Mouse (Mus musculus): ENCODE measurements at regions not wholly inside any gene's neighbourhood (a gene's known extent, or its start where the extent isn't known, plus 50 kb on each side); places are given as distances from the start of the nearest gene placed in this dataset.

DNA sequence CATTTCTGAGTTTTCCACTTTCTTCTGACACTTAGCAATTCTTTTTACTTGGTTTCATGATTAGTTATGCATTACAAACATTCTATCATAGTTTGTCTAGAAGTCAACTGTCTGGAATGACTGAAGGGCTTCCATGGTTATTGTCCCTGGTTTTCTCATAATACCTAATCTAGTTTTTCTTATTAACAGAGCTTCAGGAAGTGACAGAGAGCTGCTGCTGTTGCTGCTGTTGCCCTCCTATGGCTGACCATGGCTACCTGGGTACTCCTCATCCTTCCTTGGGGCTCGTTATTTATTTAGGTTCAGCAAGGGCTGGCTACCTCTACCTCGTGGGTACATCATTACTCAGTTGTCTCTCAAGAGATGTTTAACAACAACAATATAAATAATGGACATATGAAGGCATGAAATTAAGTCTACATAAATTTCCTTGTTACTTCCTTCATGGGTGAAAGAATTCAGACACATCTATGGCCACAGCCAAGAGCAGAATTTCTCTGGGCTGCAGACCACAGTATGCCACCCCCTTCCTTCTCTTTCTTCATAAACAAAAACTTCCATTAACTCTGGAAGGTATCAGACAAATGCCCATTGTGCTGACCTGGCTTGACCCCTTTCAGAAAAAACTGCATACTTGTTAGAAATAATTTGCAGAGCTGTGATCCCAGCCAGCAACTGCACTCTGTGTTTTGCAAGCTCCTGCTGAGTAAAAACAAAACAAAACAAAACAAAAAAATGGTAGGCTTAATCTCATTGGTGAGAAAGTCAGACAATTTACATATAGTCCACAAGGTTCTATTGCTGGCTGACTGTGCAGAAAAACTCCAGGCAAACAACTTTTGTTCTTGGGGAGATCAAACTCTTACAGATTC, 103.6 kb upstream of the Lgalsl start:
- no peak overlapping the region for H3K9ac ChIP-seq
- 57% methylated on average over 2 of the region's 2 CpGs for WGBS
- H3K9me3 ChIP-seq: no peaks in the 10 kb centered on the region
- ATAC-seq (ENCODE audit: low FRiP score): no peak
- H3K27ac ChIP-seq: no peak overlapping the region
- no peaks in the 10 kb centered on the region for H3K27me3 ChIP-seq
- no peak overlapping the region for H3K4me2 ChIP-seq
- H3K4me3 ChIP-seq: no peak overlapping the region
- no peaks in the 10 kb centered on the region for H3K36me3 ChIP-seq
- H3K4me1 ChIP-seq (replicated peaks): no peaks in the 10 kb centered on the region

DNA sequence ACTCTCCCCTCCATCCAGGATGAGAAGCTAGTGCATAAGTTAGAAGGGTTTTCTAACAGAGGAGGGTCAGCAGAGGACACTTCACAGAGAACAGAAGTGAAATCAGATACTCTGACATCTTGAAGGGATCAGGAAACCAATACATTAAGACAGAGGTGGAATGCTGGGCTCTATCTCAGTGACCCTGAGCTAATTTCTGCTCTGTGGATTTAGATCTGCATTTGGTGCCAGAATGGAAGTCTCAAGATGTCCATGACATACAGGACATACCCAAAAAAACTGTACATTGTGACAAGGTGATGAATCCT, 104.2 kb upstream of the Lgalsl start:
- H3K36me3 ChIP-seq: no peaks in the 10 kb centered on the region
- no peak overlapping the region for H3K4me3 ChIP-seq
- H3K27me3 ChIP-seq: no peaks in the 10 kb centered on the region
- no peaks in the 10 kb centered on the region for H3K4me1 ChIP-seq (replicated peaks)
- ATAC-seq (ENCODE audit: low FRiP score): no peak
- no peaks in the 10 kb centered on the region for H3K9me3 ChIP-seq
- H3K9ac ChIP-seq: no peak overlapping the region
- H3K4me2 ChIP-seq: no peak overlapping the region
- H3K27ac ChIP-seq: no peak overlapping the region

GRCm38 (mm10) chr11:20935910-20936309, 105.1 kb upstream of the Lgalsl start:
- Histone ChIP-seq H3K4me1 (replicated peaks) (no peaks in the 10 kb centered on the region), H3K9me3 (no peaks in the 10 kb centered on the region), H3K4me3 (no peak overlapping the region), H3K9ac (no peak overlapping the region), H3K4me2 (no peak overlapping the region), H3K27ac (no peak overlapping the region), H3K27me3 (no peaks in the 10 kb centered on the region), H3K36me3 (no peaks in the 10 kb centered on the region)
- 87% methylated on average over 2 of the region's 2 CpGs for WGBS
- no peak for ATAC-seq (ENCODE audit: low FRiP score)

- Histone ChIP-seq H3K9me3 (no peaks in the 10 kb centered on the region), H3K4me2 (no peak overlapping the region), H3K36me3 (no peaks in the 10 kb centered on the region), H3K9ac (no peak overlapping the region), H3K27ac (no peak overlapping the region), H3K27me3 (no peaks in the 10 kb centered on the region), H3K4me1 (replicated peaks) (peaks cover 3% of the 10 kb centered on the region; the same call in 1 of the 2 replicates), H3K4me3 (no peak overlapping the region)
- WGBS: 100% methylated on average over 1 of the region's 1 CpGs
- no peak for ATAC-seq (ENCODE audit: low FRiP score)
Measured at GRCm38 (mm10) chr11:20936996-20937395, 106.1 kb upstream of the Lgalsl start.

DNA sequence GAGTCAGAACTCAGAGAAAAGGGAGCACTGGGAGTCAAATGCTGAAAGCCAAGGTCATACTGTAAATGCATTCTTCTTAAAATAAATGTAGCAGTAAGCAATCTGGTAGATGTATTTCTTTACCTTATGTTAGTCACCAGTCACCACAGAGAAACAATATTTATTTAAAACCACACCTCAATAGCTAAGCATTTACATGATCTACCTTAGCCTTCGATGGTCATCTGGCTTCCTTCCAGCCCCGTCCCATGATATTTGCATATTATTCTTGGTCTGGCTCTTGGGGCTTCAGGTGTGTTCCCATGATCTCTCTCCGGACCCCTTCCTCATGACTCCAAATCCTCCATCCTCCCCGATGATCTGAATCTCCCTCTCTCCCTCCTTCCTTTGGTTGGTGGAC, 107.1 kb upstream of the Lgalsl start:
- H3K4me1 ChIP-seq (replicated peaks): peaks cover 3% of the 10 kb centered on the region; the same call in 1 of the 2 replicates
- ATAC-seq (ENCODE audit: low FRiP score): no peak
- no peaks in the 10 kb centered on the region for H3K9me3 ChIP-seq
- no peaks in the 10 kb centered on the region for H3K36me3 ChIP-seq
- H3K4me2 ChIP-seq: no peak overlapping the region
- no peaks in the 10 kb centered on the region for H3K27me3 ChIP-seq
- H3K27ac ChIP-seq: no peak overlapping the region
- no peak overlapping the region for H3K4me3 ChIP-seq
- H3K9ac ChIP-seq: no peak overlapping the region
- WGBS: 89% methylated on average over 4 of the region's 4 CpGs

- no peak for ATAC-seq (ENCODE audit: low FRiP score)
Measured at GRCm38 (mm10) chr11:20939644-20940043, 108.8 kb upstream of the Lgalsl start.

DNA sequence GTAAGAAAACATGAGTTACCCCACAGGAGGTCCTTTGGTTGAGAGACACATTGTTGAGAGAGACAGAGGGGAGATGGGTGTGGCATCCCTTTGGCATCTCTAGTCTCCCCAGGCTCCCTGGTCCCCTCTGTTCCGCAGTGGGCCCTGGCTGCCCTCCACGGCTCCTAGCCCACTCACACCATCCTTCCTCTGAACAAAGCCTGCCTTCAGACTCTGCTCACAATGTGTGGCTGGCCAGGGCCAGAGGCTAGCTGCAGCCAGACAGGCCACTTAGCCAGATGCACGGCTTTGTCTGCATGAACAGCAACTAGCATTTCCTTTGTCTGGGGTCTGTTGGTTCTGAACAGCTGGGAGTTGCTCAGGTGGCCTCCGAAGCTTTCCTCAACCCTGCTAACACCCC, 110.7 kb upstream of the Lgalsl start:
- peaks cover 3% of the 10 kb centered on the region; the same call in 1 of the 2 replicates for H3K4me1 ChIP-seq (replicated peaks)
- no peak for ATAC-seq (ENCODE audit: low FRiP score)
- H3K27me3 ChIP-seq: no peaks in the 10 kb centered on the region
- no peaks in the 10 kb centered on the region for H3K36me3 ChIP-seq
- H3K9ac ChIP-seq: no peak overlapping the region
- H3K4me3 ChIP-seq: no peak overlapping the region
- 16% methylated on average over 4 of the region's 4 CpGs for WGBS
- no peaks in the 10 kb centered on the region for H3K9me3 ChIP-seq
- H3K4me2 ChIP-seq: no peak overlapping the region
- H3K27ac ChIP-seq: no peak overlapping the region

More at GRCm38 (mm10) chr11:20939644-20940043, 108.8 kb upstream of the Lgalsl start:
- Histone ChIP-seq H3K4me3 (no peak overlapping the region), H3K36me3 (no peaks in the 10 kb centered on the region), H3K4me1 (replicated peaks) (peaks cover 3% of the 10 kb centered on the region; the same call in 1 of the 2 replicates), H3K9me3 (no peaks in the 10 kb centered on the region), H3K27me3 (no peaks in the 10 kb centered on the region), H3K4me2 (no peak overlapping the region), H3K9ac (no peak overlapping the region), H3K27ac (no peak overlapping the region)
- 88% methylated on average over 4 of the region's 4 CpGs for WGBS

DNA sequence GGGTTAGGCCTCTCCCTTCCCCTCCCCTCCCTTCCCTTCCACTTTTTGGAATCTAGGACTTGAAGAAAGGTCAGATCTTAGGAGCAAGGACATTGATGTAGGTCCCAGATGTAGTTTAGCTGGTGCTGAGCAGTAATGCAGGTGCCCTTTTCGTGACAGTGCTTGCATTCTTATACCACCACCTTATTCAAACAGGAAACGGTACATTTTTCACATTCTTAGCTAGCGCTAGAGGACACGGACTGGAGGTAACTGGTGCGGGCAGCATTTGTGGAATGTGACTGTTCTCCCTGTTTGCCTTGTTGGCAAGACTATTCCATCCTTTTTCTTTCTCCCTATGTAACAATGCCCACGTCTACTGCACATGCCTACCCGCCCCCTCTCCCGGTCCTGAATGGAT, 124.7 kb upstream of the Lgalsl start:
- 73% methylated on average over 8 of the region's 8 CpGs for WGBS

GRCm38 (mm10) chr11:20957766-20958165, 126.9 kb upstream of the Lgalsl start:
- no peak for ATAC-seq (ENCODE audit: low FRiP score)
- WGBS: 65% methylated on average over 2 of the region's 2 CpGs

More for the DNA sequence above, 124.7 kb upstream of the Lgalsl start:
- Histone ChIP-seq H3K27ac (no peak overlapping the region), H3K27me3 (no peaks in the 10 kb centered on the region), H3K4me2 (no peak overlapping the region), H3K36me3 (no peaks in the 10 kb centered on the region), H3K9me3 (no peaks in the 10 kb centered on the region), H3K4me3 (no peak overlapping the region), H3K4me1 (replicated peaks) (no peaks in the 10 kb centered on the region), H3K9ac (no peak overlapping the region)
- no peak for ATAC-seq (ENCODE audit: low FRiP score)

DNA sequence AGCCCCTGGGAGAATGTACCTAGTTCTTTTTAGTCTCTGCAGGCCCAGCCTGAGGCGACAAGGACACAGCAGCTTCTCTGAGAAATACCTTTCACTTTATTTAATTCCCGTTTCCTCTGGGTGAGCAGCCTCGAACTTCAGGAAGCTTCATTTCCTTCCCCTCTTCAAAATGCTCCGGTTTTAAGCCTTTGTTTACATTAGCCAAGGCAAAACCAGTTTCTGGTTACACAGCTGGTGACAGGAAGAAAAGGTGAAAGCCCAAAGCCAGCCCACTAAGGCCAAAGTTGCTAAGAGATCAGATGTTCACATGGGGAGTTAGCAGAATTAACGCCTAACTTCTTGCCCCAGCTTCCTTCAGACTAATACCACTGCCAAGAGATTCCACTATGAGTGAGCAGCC, 127.4 kb upstream of the Lgalsl start:
- Histone ChIP-seq H3K36me3 (no peaks in the 10 kb centered on the region), H3K27ac (no peak overlapping the region), H3K9me3 (no peaks in the 10 kb centered on the region), H3K27me3 (no peaks in the 10 kb centered on the region), H3K4me1 (replicated peaks) (no peaks in the 10 kb centered on the region), H3K4me3 (no peak overlapping the region), H3K4me2 (no peak overlapping the region), H3K9ac (no peak overlapping the region)
- 28% methylated on average over 5 of the region's 5 CpGs for WGBS
- ATAC-seq (ENCODE audit: low FRiP score): no peak

More at GRCm38 (mm10) chr11:20957766-20958165, 126.9 kb upstream of the Lgalsl start:
- Histone ChIP-seq H3K4me2 (no peak overlapping the region), H3K27ac (no peak overlapping the region), H3K36me3 (no peaks in the 10 kb centered on the region), H3K9ac (no peak overlapping the region), H3K4me3 (no peak overlapping the region), H3K27me3 (no peaks in the 10 kb centered on the region), H3K4me1 (replicated peaks) (no peaks in the 10 kb centered on the region), H3K9me3 (no peaks in the 10 kb centered on the region)

GRCm38 (mm10) chr11:20960066-20960465, 129.2 kb upstream of the Lgalsl start:
- WGBS: 56% methylated on average over 2 of the region's 2 CpGs
- H3K4me2 ChIP-seq: no peak overlapping the region
- ATAC-seq (ENCODE audit: low FRiP score): no peak

GRCm38 (mm10) chr11:20960750-20961149, 129.9 kb upstream of the Lgalsl start:
- H3K4me3 ChIP-seq: no peak overlapping the region

More at GRCm38 (mm10) chr11:20960066-20960465, 129.2 kb upstream of the Lgalsl start:
- Histone ChIP-seq H3K27ac (no peak overlapping the region), H3K4me3 (no peak overlapping the region), H3K27me3 (no peaks in the 10 kb centered on the region), H3K36me3 (no peaks in the 10 kb centered on the region), H3K9ac (no peak overlapping the region), H3K9me3 (no peaks in the 10 kb centered on the region), H3K4me1 (replicated peaks) (no peaks in the 10 kb centered on the region)

GRCm38 (mm10) chr11:20961626-20962025, 129.5 kb upstream of the Peli1 start:
- no peaks in the 10 kb centered on the region for H3K9me3 ChIP-seq
- no peak overlapping the region for H3K9ac ChIP-seq
- no peaks in the 10 kb centered on the region for H3K4me1 ChIP-seq (replicated peaks)

More at GRCm38 (mm10) chr11:20960750-20961149, 129.9 kb upstream of the Lgalsl start:
- H3K36me3 ChIP-seq: no peaks in the 10 kb centered on the region
- no peak for ATAC-seq (ENCODE audit: low FRiP score)
- H3K9me3 ChIP-seq: no peaks in the 10 kb centered on the region
- no peak overlapping the region for H3K4me2 ChIP-seq
- WGBS: 72% methylated on average over 5 of the region's 5 CpGs
- no peak overlapping the region for H3K9ac ChIP-seq
- H3K4me1 ChIP-seq (replicated peaks): no peaks in the 10 kb centered on the region
- no peaks in the 10 kb centered on the region for H3K27me3 ChIP-seq
- H3K27ac ChIP-seq: no peak overlapping the region

More at GRCm38 (mm10) chr11:20961626-20962025, 129.5 kb upstream of the Peli1 start:
- 87% methylated on average over 2 of the region's 2 CpGs for WGBS
- Histone ChIP-seq H3K27ac (no peak overlapping the region), H3K4me3 (no peak overlapping the region), H3K36me3 (no peaks in the 10 kb centered on the region), H3K27me3 (no peaks in the 10 kb centered on the region), H3K4me2 (no peak overlapping the region)
- ATAC-seq (ENCODE audit: low FRiP score): no peak
